Mouse (Mus musculus) lung, postnatal 0 days (tissue): Measurements from ENCODE around the gene Baiap2.

Experiments
- CTCF ChIP-seq: IDR thresholded peaks from 2 replicates; pipeline ENCODE4 v1.5.1; 2016; ENCODE audit warnings: antibody characterized with exemption, mild to moderate bottlenecking
- EP300 ChIP-seq: IDR thresholded peaks from 2 replicates; pipeline ENCODE4 v1.6.1; 2016; ENCODE audit warnings: antibody characterized with exemption, mild to moderate bottlenecking, control low read depth

- TF ChIP-seq EP300: no peak
- no peak for TF ChIP-seq CTCF
These were observed 24.0 kb upstream of the Baiap2 start for GRCm38 (mm10) chr11:119918521-119918920.
